Comparison of ENCODE assay signal across 8 mouse cellular contexts in the genomic region with DNA sequence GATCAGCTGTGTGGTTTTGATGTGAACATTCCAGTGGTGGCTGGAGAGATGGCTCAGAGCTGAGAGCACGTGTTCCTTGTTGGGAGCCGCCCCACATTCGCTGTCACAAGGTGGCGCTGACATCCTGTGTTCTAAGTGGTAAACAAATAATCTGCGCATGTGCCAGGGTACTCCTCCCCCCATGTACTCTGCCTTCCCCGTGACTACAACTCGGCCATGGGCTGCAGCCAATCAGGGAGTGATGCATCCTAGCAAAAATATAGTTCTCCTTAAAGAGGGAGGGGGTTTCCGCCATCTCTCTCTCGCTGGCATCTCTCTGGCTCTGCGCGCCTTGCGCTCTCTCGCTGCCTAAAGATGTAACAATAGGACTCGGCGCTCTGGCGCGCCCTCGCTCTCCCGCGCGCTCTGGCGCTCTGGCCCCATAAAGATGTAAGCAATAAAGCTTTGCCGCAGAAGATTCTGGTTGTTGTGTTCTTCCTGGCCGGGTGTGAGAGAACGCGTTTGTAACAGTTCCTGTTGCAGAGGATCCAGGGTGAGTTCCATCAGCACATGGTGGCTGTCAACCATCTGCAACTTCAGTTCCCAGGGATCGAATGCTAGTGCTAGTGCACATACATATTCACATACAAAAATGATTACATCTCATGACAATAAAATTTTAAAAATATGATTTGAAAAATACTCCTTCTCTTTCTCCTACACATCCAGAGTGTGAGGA. TPM values are rescaled to one million over a fixed set of nuclear protein-coding genes. Genes with fewer than 3 reads are reported as not detected.
DNase-seq lines count a peak whose midpoint lies in the region; ATAC-seq and TF ChIP-seq lines count a peak whose summit lies in the region.
"Not testable (repeated sequence)": the region's sequence is repeated elsewhere in the genome, so short reads cannot be mapped to it uniquely, and the experiment has no call there.

No protein-coding gene starts in this region.

- H3K9me3 ChIP-seq in hindbrain, embryonic 11.5 days (ENCODE audit: control insufficient read depth, low read length), result not testable (repeated sequence)

- not testable (repeated sequence) for H3K4me1 ChIP-seq in hindbrain, embryonic 11.5 days (replicated peaks; ENCODE audit: control insufficient read depth, insufficient read depth, low read length)
- H3K4me1 ChIP-seq in lung, adult 2 months (ENCODE audit: control insufficient read depth, insufficient read depth, low read length), result peaks cover 15% of the 10 kb centered on the region

- not testable (repeated sequence) for H3K36me3 ChIP-seq in hindbrain, embryonic 11.5 days (ENCODE audit: control insufficient read depth, insufficient read depth, low read length)

- H3K4me2 ChIP-seq in hindbrain, embryonic 11.5 days (replicated peaks; ENCODE audit: low read depth, low read length), result peak overlapping the region; percentile 56

- peaks cover 30% of the 10 kb centered on the region for H3K27me3 ChIP-seq in hindbrain, embryonic 11.5 days (ENCODE audit: control insufficient read depth, insufficient read depth, low read length)

- peak; percentile 64; the same call in 1 of the 2 replicates for TF ChIP-seq POLR2A in lung, adult 2 months (IDR thresholded peaks at IDR 0.05; ENCODE audit: borderline replicate concordance, extremely low read depth, low read depth, low read length)

- 2% methylated on average over 27 of the region's 27 CpGs for WGBS in hindbrain, embryonic 11.5 days
- WGBS in lung, adult 2 months, result under 1% methylated on average over 27 of the region's 27 CpGs

- ATAC-seq in hindbrain, embryonic 11.5 days (ENCODE audit: low FRiP score), result peak; percentile 92
- ATAC-seq in neutrophil, adult 5-6 weeks (ENCODE audit: extremely low read depth, insufficient number of reproducible peaks, low FRiP score, poor library complexity, severe bottlenecking), result peak; percentile 62

- H3K9ac ChIP-seq in hindbrain, embryonic 11.5 days (ENCODE audit: low read depth, low read length), result peak overlapping the region; percentile 50; the same call in 1 of the 2 replicates

- DNase-seq in Muller cell, postnatal 12 days (ENCODE audit: inconsistent ontology term), result peak; percentile 97
- peak; percentile 86 to 90 for DNase-seq in cerebellum, postnatal 25 days
- peak; percentile 59 to 72 for DNase-seq in frontal cortex, postnatal 25 days (ENCODE audit: low spot score in 2 of 2)
- DNase-seq in hindbrain, embryonic 11.5 days (ENCODE audit: low spot score), result peak; percentile 93
- DNase-seq in layer of hippocampus, adult 9-10 months (ENCODE audit: low spot score), result peak; percentile 92
- DNase-seq in lung, adult 2 months, result peak; percentile 73
- DNase-seq in testis, postnatal 14 days (ENCODE audit: low spot score), result peak; percentile 73

- peak; percentile 34; the same call in 1 of the 2 replicates for TF ChIP-seq CTCF in lung, adult 2 months (IDR thresholded peaks at IDR 0.05; ENCODE audit: insufficient read depth, low read length)

- H3K4me3 ChIP-seq in hindbrain, embryonic 11.5 days (ENCODE audit: low read depth, low read length), result peak overlapping the region; percentile 44
- H3K4me3 ChIP-seq in lung, adult 2 months (replicated peaks; ENCODE audit: extremely low read depth, low read depth, low read length), result peak overlapping the region; percentile 58

- H3K27ac ChIP-seq in hindbrain, embryonic 11.5 days (ENCODE audit: low read depth, low read length), result peak overlapping the region; percentile 70

RNA-seq across cellular contexts. Expression of a gene that starts 18.8 kb away (rescaled TPM):
- polyA plus RNA-seq in hindbrain, embryonic 11.5 days (2014; fragmentation: Nextera tagmentation; extraction: Ambion mirVana), result 18.7 and 19.4 TPM in 2 replicates
- polyA plus RNA-seq in lung, adult 2 months (2012; rRNA removed), result 2,389 and 3,036 TPM in 2 replicates
- total RNA-seq in neutrophil, adult 5-6 weeks (2017), result 1,803 and 2,030 TPM in 2 replicates

RNA-seq across cellular contexts. Expression of a gene that starts 25.6 kb away (rescaled TPM):
- polyA plus RNA-seq in hindbrain, embryonic 11.5 days (2014; fragmentation: Nextera tagmentation; extraction: Ambion mirVana), result 1,221 and 1,241 TPM in 2 replicates
- 260 and 331 TPM in 2 replicates for polyA plus RNA-seq in lung, adult 2 months (2012; rRNA removed)
- 780 and 810 TPM in 2 replicates for total RNA-seq in neutrophil, adult 5-6 weeks (2017)

RNA-seq across cellular contexts. Expression of a gene that starts 25.7 kb away (rescaled TPM):
- polyA plus RNA-seq in hindbrain, embryonic 11.5 days (2014; fragmentation: Nextera tagmentation; extraction: Ambion mirVana), result 38.2 and 39.4 TPM in 2 replicates
- 62.8 and 70.3 TPM in 2 replicates for polyA plus RNA-seq in lung, adult 2 months (2012; rRNA removed)
- 31.5 and 40.8 TPM in 2 replicates for total RNA-seq in neutrophil, adult 5-6 weeks (2017)

RNA-seq across cellular contexts. Expression of a gene that starts 30.1 kb away (rescaled TPM):
- polyA plus RNA-seq in hindbrain, embryonic 11.5 days (2014; fragmentation: Nextera tagmentation; extraction: Ambion mirVana), result 4.8 and 5.3 TPM in 2 replicates
- polyA plus RNA-seq in lung, adult 2 months (2012; rRNA removed), result 11.4 and 12.6 TPM in 2 replicates
- total RNA-seq in neutrophil, adult 5-6 weeks (2017), result 7.1 and 7.7 TPM in 2 replicates

RNA-seq across cellular contexts. Expression of a gene that starts 40.9 kb away (rescaled TPM):
- polyA plus RNA-seq in hindbrain, embryonic 11.5 days (2014; fragmentation: Nextera tagmentation; extraction: Ambion mirVana), result 26.8 and 29.4 TPM in 2 replicates
- 13.4 and 16.8 TPM in 2 replicates for polyA plus RNA-seq in lung, adult 2 months (2012; rRNA removed)
- total RNA-seq in neutrophil, adult 5-6 weeks (2017), result 16.1 and 24.2 TPM in 2 replicates

Comparison
In these comparisons a context has a peak if more than half of its experiments do, and no peak if none do; other contexts are left out.
1. Peak in every context shown above with its lines: DNase-seq, ATAC-seq, H3K4me3 ChIP-seq and H3K27ac ChIP-seq.
2. RNA of a gene that starts 18.8 kb away (polyA plus RNA-seq): 2,389 to 3,036 TPM in lung, adult 2 months; 18.7 to 19.4 TPM in hindbrain, embryonic 11.5 days; every median in the first group is over 100 times any median in the second.